Mouse (Mus musculus): ENCODE measurements at regions not wholly inside any gene's neighbourhood (a gene's known extent, or its start where the extent isn't known, plus 50 kb on each side); places are given as distances from the start of the nearest gene placed in this dataset.

DNA sequence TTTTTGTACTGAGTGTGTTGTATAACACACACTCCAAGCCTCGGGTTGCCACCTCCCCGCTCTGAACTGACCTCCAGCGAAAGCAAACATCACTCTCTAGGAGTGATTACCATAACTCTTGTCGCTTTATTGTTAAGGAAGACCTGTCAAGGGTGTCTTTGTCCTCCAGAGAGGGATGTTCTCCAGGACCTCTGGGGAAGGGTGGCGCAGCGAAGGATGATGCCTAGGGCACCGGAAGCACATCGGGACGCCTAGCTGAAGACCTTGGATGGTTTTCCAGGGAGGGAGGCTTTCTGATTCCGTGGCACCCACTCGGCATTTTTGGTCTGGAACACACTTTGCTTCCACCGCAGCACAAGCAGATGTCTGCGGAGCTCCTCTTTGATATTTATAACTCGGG, 59.0 kb upstream of the Zfp217 start:
- WGBS, result 65% methylated on average over 14 of the region's 14 CpGs
- ATAC-seq (ENCODE audit: low FRiP score) (no peak), DNase-seq (ENCODE audit: low spot score) (no peak)
- H3K9ac ChIP-seq (replicated peaks; ENCODE audit: low read length, poor library complexity, severe bottlenecking), result no peak overlapping the region
- TF ChIP-seq CTCF (IDR thresholded peaks at IDR 0.05), result no peak
- H3K4me3 ChIP-seq (ENCODE audit: low read depth, low read length), result no peak overlapping the region
- no peaks in the 10 kb centered on the region for H3K36me3 ChIP-seq (ENCODE audit: insufficient read depth, low read length)
- H3K4me2 ChIP-seq (ENCODE audit: low read depth, low read length, poor library complexity, severe bottlenecking), result no peak overlapping the region
- H3K27me3 ChIP-seq (ENCODE audit: insufficient read depth, low read length), result no peaks in the 10 kb centered on the region
- no peaks in the 10 kb centered on the region for H3K4me1 ChIP-seq (ENCODE audit: insufficient read depth, low read length)
- no peak overlapping the region for H3K27ac ChIP-seq (ENCODE audit: low read depth, low read length)
- no peaks in the 10 kb centered on the region for H3K9me3 ChIP-seq (ENCODE audit: low read length)

DNA sequence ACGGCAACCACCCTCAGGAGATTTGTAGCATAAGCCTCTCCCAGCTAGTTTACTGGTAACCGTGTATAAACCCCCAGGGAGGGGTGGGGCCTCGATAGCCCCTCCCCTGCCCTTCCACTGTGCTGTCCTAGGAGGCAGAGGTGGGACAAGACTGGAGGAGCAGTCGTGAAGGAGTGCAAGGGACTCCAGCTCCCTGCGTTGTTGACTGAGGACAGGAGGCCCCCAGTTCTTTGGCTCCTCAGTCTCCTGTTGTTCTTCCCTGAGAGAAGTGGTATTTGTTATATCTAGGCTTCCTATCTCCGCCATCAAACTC, 58.5 kb upstream of the Zfp217 start:
- DNase-seq (ENCODE audit: low spot score), result no peak
- H3K4me1 ChIP-seq (ENCODE audit: insufficient read depth, low read length), result no peaks in the 10 kb centered on the region

DNA sequence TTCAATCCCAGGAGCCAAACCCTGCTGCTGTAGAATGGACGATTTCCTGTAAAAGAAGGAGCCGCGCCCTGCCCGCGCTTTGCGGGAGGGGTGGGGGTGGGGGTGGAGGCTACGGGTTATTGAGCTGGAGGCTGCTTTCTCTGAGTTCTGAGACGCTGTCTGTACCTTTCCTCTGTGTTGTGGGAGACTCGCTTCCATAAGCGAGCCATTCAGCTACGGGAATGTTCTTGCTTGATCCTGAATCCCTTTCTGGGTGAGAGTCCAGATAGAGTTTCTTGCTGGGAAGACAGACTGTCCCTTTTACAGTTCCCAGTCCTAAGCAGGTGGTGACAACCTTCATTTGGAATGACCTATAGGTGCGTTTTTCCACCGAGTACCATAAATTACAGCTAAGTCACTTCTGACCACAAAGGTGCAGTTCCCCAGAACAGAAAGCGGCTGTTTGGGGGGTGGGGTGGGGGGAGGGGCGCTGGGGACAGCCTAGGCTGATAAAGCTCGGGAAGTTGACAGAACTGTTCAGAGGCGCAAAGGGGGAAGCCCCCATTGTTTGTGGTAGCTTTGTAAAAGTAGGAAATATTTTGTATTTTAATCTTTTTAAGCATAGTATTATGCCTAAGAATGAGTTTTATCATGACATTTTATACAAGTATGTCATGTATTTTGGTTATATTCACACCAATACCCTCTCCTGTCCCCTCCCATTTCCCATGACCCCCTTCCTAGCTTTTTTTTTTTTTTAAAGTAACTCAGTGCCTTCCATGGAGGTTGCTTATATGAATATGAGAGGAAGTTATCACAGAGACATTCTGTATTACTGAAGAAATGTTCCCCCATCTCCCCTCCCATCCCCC, 57.9 kb upstream of the Zfp217 start:
- no peak for ATAC-seq (ENCODE audit: low FRiP score)
- no peaks in the 10 kb centered on the region for H3K27me3 ChIP-seq (ENCODE audit: insufficient read depth, low read length)
- peak overlapping the region; percentile 30 for H3K4me3 ChIP-seq (ENCODE audit: low read depth, low read length)
- H3K36me3 ChIP-seq (ENCODE audit: insufficient read depth, low read length), result no peaks in the 10 kb centered on the region
- WGBS, result 1% methylated on average over 17 of the region's 17 CpGs
- no peak overlapping the region; the same call in 1 of the 2 replicates for H3K27ac ChIP-seq (ENCODE audit: low read depth, low read length)
- H3K4me2 ChIP-seq (ENCODE audit: low read depth, low read length, poor library complexity, severe bottlenecking), result peak overlapping the region; percentile 56
- DNase-seq (ENCODE audit: low spot score), result no peak
- 0 out of 2 replicates have a peak overlapping the region, but pooled peaks have one; percentile 33 for H3K9ac ChIP-seq (replicated peaks; ENCODE audit: low read length, poor library complexity, severe bottlenecking)
- no peak for TF ChIP-seq CTCF (IDR thresholded peaks at IDR 0.05)
- no peaks in the 10 kb centered on the region for H3K4me1 ChIP-seq (ENCODE audit: insufficient read depth, low read length)
- H3K9me3 ChIP-seq (ENCODE audit: low read length), result no peaks in the 10 kb centered on the region

More for the DNA sequence above, 58.5 kb upstream of the Zfp217 start:
- ATAC-seq (ENCODE audit: low FRiP score), result no peak
- Histone ChIP-seq H3K36me3 (ENCODE audit: insufficient read depth, low read length) (no peaks in the 10 kb centered on the region), H3K9ac (replicated peaks; ENCODE audit: low read length, poor library complexity, severe bottlenecking) (no peak overlapping the region), H3K27ac (ENCODE audit: low read depth, low read length) (no peak overlapping the region), H3K9me3 (ENCODE audit: low read length) (no peaks in the 10 kb centered on the region), H3K4me3 (ENCODE audit: low read depth, low read length) (no peak overlapping the region), H3K4me2 (ENCODE audit: low read depth, low read length, poor library complexity, severe bottlenecking) (no peak overlapping the region), H3K27me3 (ENCODE audit: insufficient read depth, low read length) (no peaks in the 10 kb centered on the region)
- no peak for TF ChIP-seq CTCF (IDR thresholded peaks at IDR 0.05)
- 10% methylated on average over 6 of the region's 6 CpGs for whole genome bisulfite sequencing

DNA sequence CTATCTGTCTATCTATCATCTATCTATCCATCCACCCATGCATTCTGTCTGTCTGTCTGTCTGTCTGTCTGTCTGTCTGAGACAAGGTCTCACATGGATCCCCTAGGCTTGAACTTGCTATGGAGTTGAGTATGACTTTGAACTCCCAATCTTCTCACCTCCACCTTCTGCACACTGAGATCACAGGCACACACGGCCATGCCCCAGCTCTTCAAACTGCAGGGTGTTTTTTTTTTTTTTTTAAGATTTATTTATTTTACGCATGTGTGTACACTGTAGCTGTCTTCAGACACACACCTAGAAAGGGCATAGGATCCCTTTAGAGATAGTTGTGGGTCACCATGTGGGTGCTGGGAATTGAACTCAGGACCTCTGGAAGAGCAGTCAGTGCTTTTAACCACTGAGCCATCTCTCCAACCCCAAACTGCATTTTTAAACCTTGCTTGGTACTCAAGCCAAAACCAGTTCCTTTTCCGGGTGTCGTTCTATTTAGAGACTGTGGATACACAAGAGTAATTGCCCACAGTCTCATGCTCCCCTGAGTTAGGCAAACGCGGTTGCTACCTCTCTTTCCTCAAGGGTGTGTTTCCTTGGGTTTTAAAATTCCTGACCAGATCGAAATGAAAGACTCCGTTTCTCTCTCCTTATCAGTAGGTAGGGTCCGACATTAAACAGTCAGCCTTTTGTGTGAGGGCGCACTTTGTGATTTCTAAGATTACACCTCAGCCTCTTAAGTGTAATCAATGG, 57.0 kb upstream of the Zfp217 start:
- Histone ChIP-seq H3K4me3 (ENCODE audit: low read depth, low read length) (peak overlapping the region; percentile 30), H3K9ac (replicated peaks; ENCODE audit: low read length, poor library complexity, severe bottlenecking) (no peak overlapping the region), H3K4me1 (ENCODE audit: insufficient read depth, low read length) (no peaks in the 10 kb centered on the region), H3K9me3 (ENCODE audit: low read length) (no peaks in the 10 kb centered on the region), H3K27ac (ENCODE audit: low read depth, low read length) (no peak overlapping the region), H3K27me3 (ENCODE audit: insufficient read depth, low read length) (no peaks in the 10 kb centered on the region), H3K4me2 (ENCODE audit: low read depth, low read length, poor library complexity, severe bottlenecking) (peak overlapping the region; percentile 56), H3K36me3 (ENCODE audit: insufficient read depth, low read length) (no peaks in the 10 kb centered on the region)
- no peak for DNase-seq (ENCODE audit: low spot score)
- no peak for TF ChIP-seq CTCF (IDR thresholded peaks at IDR 0.05)
- no peak for ATAC-seq (ENCODE audit: low FRiP score)
- 32% methylated on average over 10 of the region's 10 CpGs for WGBS

DNA sequence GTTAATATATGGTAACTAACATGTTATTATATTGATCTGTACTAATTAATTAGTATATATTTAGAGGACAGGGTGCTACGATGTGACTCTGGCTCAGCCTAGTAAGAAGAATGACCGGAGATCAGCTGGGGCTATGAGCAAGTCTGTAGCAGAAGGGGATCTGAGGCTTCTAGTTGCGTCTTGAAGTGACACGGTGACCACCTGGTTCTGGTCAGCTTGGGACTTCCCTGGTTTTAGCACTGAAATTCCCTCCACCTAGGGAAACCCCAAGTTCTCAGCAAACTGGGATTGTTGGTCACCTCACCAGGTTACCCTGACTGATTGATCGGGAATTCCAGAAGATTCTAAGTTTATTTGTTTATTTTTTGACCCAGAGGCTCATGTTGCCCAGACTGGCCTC, 55.6 kb upstream of the Zfp217 start:
- WGBS, result 96% methylated on average over 5 of the region's 5 CpGs
- Histone ChIP-seq H3K9ac (replicated peaks; ENCODE audit: low read length, poor library complexity, severe bottlenecking) (no peak overlapping the region), H3K9me3 (ENCODE audit: low read length) (no peaks in the 10 kb centered on the region), H3K4me1 (ENCODE audit: insufficient read depth, low read length) (no peaks in the 10 kb centered on the region), H3K27me3 (ENCODE audit: insufficient read depth, low read length) (no peaks in the 10 kb centered on the region), H3K4me3 (ENCODE audit: low read depth, low read length) (no peak overlapping the region), H3K4me2 (ENCODE audit: low read depth, low read length, poor library complexity, severe bottlenecking) (no peak overlapping the region), H3K27ac (ENCODE audit: low read depth, low read length) (no peak overlapping the region), H3K36me3 (ENCODE audit: insufficient read depth, low read length) (no peaks in the 10 kb centered on the region)
- TF ChIP-seq CTCF (IDR thresholded peaks at IDR 0.05), result no peak
- DNase-seq (ENCODE audit: low spot score) (no peak), ATAC-seq (ENCODE audit: low FRiP score) (no peak)

DNA sequence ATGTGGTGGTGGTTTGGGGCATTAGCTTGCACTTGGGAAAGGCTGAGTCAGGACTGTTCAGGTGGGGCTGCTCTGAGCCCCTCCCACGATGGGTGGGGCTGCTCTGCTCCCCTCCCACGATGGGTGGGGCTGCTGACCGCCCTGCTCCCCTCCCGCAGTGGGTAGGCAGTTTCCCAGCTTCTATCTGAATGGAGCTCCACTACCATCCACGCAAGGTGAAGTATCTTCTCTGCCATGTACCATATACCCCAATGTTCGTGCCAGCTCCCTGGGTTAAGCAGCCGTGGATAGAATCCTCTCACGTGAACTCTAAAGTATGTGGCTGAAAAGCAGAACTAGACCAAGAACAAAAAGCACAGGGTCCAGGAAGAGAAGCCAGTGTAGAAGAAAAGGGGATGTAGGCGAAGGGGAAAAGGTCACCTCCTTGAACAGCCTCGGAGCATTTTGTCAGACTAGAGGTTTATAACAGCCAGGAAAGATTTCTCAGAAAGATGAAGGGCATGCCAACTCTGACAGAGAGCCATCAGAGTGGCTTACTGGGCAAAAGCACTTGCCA, 54.0 kb upstream of the Zfp217 start:
- Histone ChIP-seq H3K4me2 (ENCODE audit: low read depth, low read length, poor library complexity, severe bottlenecking) (no peak overlapping the region), H3K4me3 (ENCODE audit: low read depth, low read length) (no peak overlapping the region), H3K9ac (replicated peaks; ENCODE audit: low read length, poor library complexity, severe bottlenecking) (no peak overlapping the region), H3K9me3 (ENCODE audit: low read length) (no peaks in the 10 kb centered on the region), H3K27ac (ENCODE audit: low read depth, low read length) (no peak overlapping the region), H3K27me3 (ENCODE audit: insufficient read depth, low read length) (no peaks in the 10 kb centered on the region), H3K36me3 (ENCODE audit: insufficient read depth, low read length) (no peaks in the 10 kb centered on the region), H3K4me1 (ENCODE audit: insufficient read depth, low read length) (no peaks in the 10 kb centered on the region)
- no peak for TF ChIP-seq CTCF (IDR thresholded peaks at IDR 0.05)
- DNase-seq (ENCODE audit: low spot score) (no peak), ATAC-seq (ENCODE audit: low FRiP score) (no peak)
- 76% methylated on average over 10 of the region's 10 CpGs for WGBS

All from midbrain, postnatal 0 days (tissue).